Mouse (Mus musculus): Measurements from ENCODE around the gene Nom1.

GRCm38 (mm10) chr5:29475556-29475955 lies 41.1 kb downstream of the Nom1 start:
- TF ChIP-seq POLR2A (IDR thresholded peaks at IDR 0.05; ENCODE audit: borderline replicate concordance, extremely low read depth, low read depth, low read length) (no peak), CTCF (IDR thresholded peaks at IDR 0.05; ENCODE audit: insufficient read depth, low read length) (no peak)

Measured in lung, adult 2 months (tissue).